Mouse (Mus musculus): ENCODE data around the gene Mbd5.

DNA sequence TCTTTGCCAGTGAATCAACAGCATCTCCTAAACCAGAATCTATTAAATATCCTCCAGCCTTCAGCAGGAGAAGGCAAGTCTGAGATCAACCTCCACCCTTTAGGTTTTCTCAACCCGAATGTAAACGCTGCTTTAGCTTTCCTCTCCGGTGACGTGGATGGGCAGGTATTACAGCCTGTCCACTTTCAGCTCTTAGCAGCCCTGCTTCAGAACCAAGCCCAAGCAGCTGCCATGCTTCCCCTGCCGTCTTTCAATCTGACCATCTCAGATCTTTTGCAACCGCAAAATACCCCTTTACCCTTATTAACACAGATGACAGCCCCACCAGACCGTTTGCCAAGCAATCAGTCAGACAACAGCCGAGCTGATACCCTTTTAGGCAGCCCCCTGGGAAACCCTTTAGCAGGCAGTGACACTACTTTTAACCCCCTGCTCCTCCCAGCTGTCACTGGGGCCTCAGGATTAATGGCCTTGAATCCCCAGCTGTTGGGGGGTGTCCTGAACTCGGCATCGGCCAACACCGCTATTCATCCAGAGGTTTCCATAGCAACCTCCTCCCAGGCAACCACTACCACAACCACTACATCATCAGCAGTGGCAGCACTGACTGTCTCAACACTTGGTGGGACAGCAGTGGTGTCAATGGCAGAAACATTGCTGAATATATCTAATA lies 323.1 kb downstream of the Mbd5 start:
- TF ChIP-seq CTCF (IDR thresholded peaks at IDR 0.05) (no peak), EP300 (IDR thresholded peaks at IDR 0.05) (no peak)

All from lung, postnatal 0 days (tissue).